Mouse (Mus musculus) heart, postnatal 25 days (tissue): ENCODE results near the gene Kif23. TPM values are rescaled to one million over a fixed set of nuclear protein-coding genes. Genes with fewer than 3 reads are reported as not detected.

ENCODE experiments used
- DNase-seq: peaks from one replicate; pipeline ENCODE4 v3.0.0; 2022; ENCODE audit warnings: low spot score
- intact Hi-C: fragments of 180-260 bp; cut with DNase I; formaldehyde crosslinking; loops from one replicate; pipeline ENCODE4 v1.15.1; 2025
- total RNA-seq, 2 experiments: library from RNA; stranded (reverse); gene quantifications; 2 replicates each; pipeline ENCODE4 v1.2.3; 2021

The Kif23 gene
- total RNA-seq, 2 experiments from 2014 or later, result 3.5 to 3.7 TPM

- intact Hi-C loops, result no loop called here
- DNase-seq, result no peak
Measured at GRCm38 (mm10) chr9:61871839-61872238, 74.7 kb downstream of the Kif23 start.

DNA sequence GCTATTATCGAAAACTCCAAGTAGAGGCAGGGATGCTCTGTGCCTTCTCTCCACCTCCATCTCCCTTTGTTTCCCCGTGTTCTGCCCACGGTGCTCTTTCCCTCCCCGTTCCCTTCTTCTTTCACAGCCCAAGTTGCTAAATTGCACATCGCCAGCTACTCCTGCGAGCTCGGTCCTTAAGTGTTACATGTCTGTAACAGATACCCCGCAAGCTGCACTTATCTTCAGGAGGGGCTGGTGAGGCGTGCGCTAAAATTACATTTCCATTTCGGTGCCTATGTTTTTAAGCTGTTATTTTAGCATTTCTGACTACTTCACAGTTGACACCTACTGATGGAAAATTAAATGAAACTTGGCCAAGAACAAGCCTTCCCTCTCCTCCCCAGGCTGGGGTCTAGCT lies 78.9 kb downstream of the Kif23 start:
- intact Hi-C loops, result no loop called here
- DNase-seq, result no peak

Other genes starting within 250 kb of the Kif23 start
- 1,000 to 10,000 TPM; 1,445 to 1,467 TPM for gene Rplp1, start 32.2 kb downstream of the Kif23 start, total RNA-seq
- not detected for gene Paqr5, start 80.1 kb upstream of the Kif23 start, total RNA-seq
- gene Glce, start 175.9 kb upstream of the Kif23 start, total RNA-seq, result 10 to 100 TPM in 1 of 2 experiments, 1 to 10 TPM in 1; 9.4 to 10.1 TPM